Comparison of ENCODE assay signal across 11 mouse cellular contexts in genomic region chr6:145088451-145089113, GRCm38 (mm10). TPM values are rescaled to one million over a fixed set of nuclear protein-coding genes. Genes with fewer than 3 reads are reported as not detected.
DNase-seq lines count a peak whose midpoint lies in the region; ATAC-seq lines count a peak whose summit lies in the region.
"Had no signal": no experiment of that assay in that cellular context is flagged by ENCODE, and none has a peak within 500 bp of the region (broad histone marks: within the 10 kb centered on the region; RNA-seq: fewer than 3 reads in every experiment).

No protein-coding gene starts in this region.

- no peaks in the 10 kb centered on the region for H3K4me1 ChIP-seq in hindbrain, embryonic 11.5 days (replicated peaks; ENCODE audit: control insufficient read depth, insufficient read depth, low read length)
- no peaks in the 10 kb centered on the region for H3K4me1 ChIP-seq in hindbrain, embryonic 13.5 days (replicated peaks)
- H3K4me1 ChIP-seq: neural tube, embryonic 13.5 days had no signal

- no peaks in the 10 kb centered on the region for H3K9me3 ChIP-seq in hindbrain, embryonic 11.5 days (ENCODE audit: control insufficient read depth, low read length)
- no peaks in the 10 kb centered on the region for H3K9me3 ChIP-seq in hindbrain, embryonic 13.5 days
- H3K9me3 ChIP-seq: heart, embryonic 13.5 days; neural tube, embryonic 13.5 days had no signal

- no peak overlapping the region for H3K27ac ChIP-seq in hindbrain, embryonic 11.5 days (ENCODE audit: low read depth, low read length)
- H3K27ac ChIP-seq in hindbrain, embryonic 13.5 days = no peak overlapping the region
- H3K27ac ChIP-seq: heart, embryonic 13.5 days; neural tube, embryonic 13.5 days had no signal

- ATAC-seq in hindbrain, embryonic 11.5 days (ENCODE audit: low FRiP score) = no peak
- ATAC-seq in hindbrain, embryonic 13.5 days (ENCODE audit: low FRiP score) = no peak
- 0 out of 2 replicates have a peak, but pooled peaks have one; percentile 30 for ATAC-seq in megakaryocyte progenitor cell, adult 5-6 weeks (replicated peaks; ENCODE audit: poor library complexity)

- H3K4me3 ChIP-seq in hindbrain, embryonic 11.5 days (ENCODE audit: low read depth, low read length) = no peak overlapping the region
- no peak overlapping the region for H3K4me3 ChIP-seq in hindbrain, embryonic 13.5 days
- H3K4me3 ChIP-seq: heart, embryonic 13.5 days; neural tube, embryonic 13.5 days had no signal

- 50% methylated on average over 4 of the region's 4 CpGs for WGBS in hindbrain, embryonic 11.5 days
- WGBS in hindbrain, embryonic 13.5 days = 50% methylated on average over 4 of the region's 4 CpGs

- no peak overlapping the region for H3K9ac ChIP-seq in hindbrain, embryonic 11.5 days (ENCODE audit: low read depth, low read length)
- H3K9ac ChIP-seq in hindbrain, embryonic 13.5 days = no peak overlapping the region
- H3K9ac ChIP-seq: heart, embryonic 13.5 days; neural tube, embryonic 13.5 days had no signal

- no peaks in the 10 kb centered on the region for H3K27me3 ChIP-seq in hindbrain, embryonic 11.5 days (ENCODE audit: control insufficient read depth, insufficient read depth, low read length)
- 0 out of 2 replicates have a peak, but pooled peaks cover 2% of the 10 kb centered on the region for H3K27me3 ChIP-seq in hindbrain, embryonic 13.5 days
- H3K27me3 ChIP-seq: neural tube, embryonic 13.5 days had no signal

- DNase-seq in hindbrain, embryonic 11.5 days (ENCODE audit: low spot score) = peak; percentile 39
- peak; percentile 42 for DNase-seq in lung, postnatal 36 days
- no peak for DNase-seq in lung, postnatal 10 days
- peak; percentile 26 for DNase-seq in Muller cell, postnatal 12 days (ENCODE audit: inconsistent ontology term)
- DNase-seq in cerebellum, adult 11 months = no peak
- DNase-seq in layer of hippocampus, postnatal 36 days = no peak
- DNase-seq: kidney, adult 8-10 months had no signal

- H3K4me2 ChIP-seq in hindbrain, embryonic 11.5 days (replicated peaks; ENCODE audit: low read depth, low read length) = no peak overlapping the region
- no peak overlapping the region for H3K4me2 ChIP-seq in hindbrain, embryonic 13.5 days
- H3K4me2 ChIP-seq: heart, embryonic 13.5 days; neural tube, embryonic 13.5 days had no signal

- H3K36me3 ChIP-seq in hindbrain, embryonic 11.5 days (ENCODE audit: control insufficient read depth, insufficient read depth, low read length) = no peaks in the 10 kb centered on the region
- no peaks in the 10 kb centered on the region for H3K36me3 ChIP-seq in hindbrain, embryonic 13.5 days
- H3K36me3 ChIP-seq: heart, embryonic 13.5 days; neural tube, embryonic 13.5 days had no signal

RNA-seq across cellular contexts. Expression of gene Bcat1, which starts 12.6 kb away (rescaled TPM):
- polyA plus RNA-seq in hindbrain, embryonic 11.5 days (2014; fragmentation: Nextera tagmentation; extraction: Ambion mirVana) = 116 and 135 TPM in 2 replicates
- 98.5 and 101 TPM in 2 replicates for polyA plus RNA-seq in hindbrain, embryonic 13.5 days (2015; fragmentation: Nextera tagmentation; extraction: Ambion mirVana)
- 0.27 and 0.29 TPM in 2 replicates for total RNA-seq in megakaryocyte progenitor cell, adult 5-6 weeks (2015)
- 1.1 and 1.5 TPM in 2 replicates for total RNA-seq in megakaryocyte progenitor cell, adult 5-6 weeks (2017)
- total RNA-seq in layer of hippocampus, postnatal 36 days (2021) = 100 to 1,000 TPM; 100 to 102 TPM

RNA-seq across cellular contexts. Expression of gene Lrmp, which starts 26.9 kb away (rescaled TPM):
- polyA plus RNA-seq in hindbrain, embryonic 11.5 days (2014; fragmentation: Nextera tagmentation; extraction: Ambion mirVana) = 1.5 and 2.6 TPM in 2 replicates
- polyA plus RNA-seq in hindbrain, embryonic 13.5 days (2015; fragmentation: Nextera tagmentation; extraction: Ambion mirVana) = 1.1 and 2.4 TPM in 2 replicates
- 42.1 and 42.6 TPM in 2 replicates for total RNA-seq in megakaryocyte progenitor cell, adult 5-6 weeks (2015)
- total RNA-seq in megakaryocyte progenitor cell, adult 5-6 weeks (2017) = 93.6 and 125 TPM in 2 replicates
- total RNA-seq in layer of hippocampus, postnatal 36 days (2021) = 1 to 10 TPM; 3.2 to 3.3 TPM

Comparison
In these comparisons a context has a peak if more than half of its experiments do, and no peak if none do; other contexts are left out.
1. DNase-seq: peak in hindbrain, embryonic 11.5 days (single experiment), lung, postnatal 36 days (single experiment) and Muller cell, postnatal 12 days (single experiment); none in lung, postnatal 10 days (single experiment), cerebellum, adult 11 months (single experiment) and layer of hippocampus, postnatal 36 days (0 of 2).
2. RNA of gene Bcat1, which starts 12.6 kb away (total RNA-seq): 100 to 102 TPM in layer of hippocampus, postnatal 36 days; 0.27 to 1.5 TPM in megakaryocyte progenitor cell, adult 5-6 weeks; every median in the first group is over 10 times any median in the second.
3. RNA of gene Lrmp, which starts 26.9 kb away (total RNA-seq): 42.1 to 125 TPM in megakaryocyte progenitor cell, adult 5-6 weeks; 3.2 to 3.3 TPM in layer of hippocampus, postnatal 36 days; every median in the first group is over 10 times any median in the second.